In the genomic region with DNA sequence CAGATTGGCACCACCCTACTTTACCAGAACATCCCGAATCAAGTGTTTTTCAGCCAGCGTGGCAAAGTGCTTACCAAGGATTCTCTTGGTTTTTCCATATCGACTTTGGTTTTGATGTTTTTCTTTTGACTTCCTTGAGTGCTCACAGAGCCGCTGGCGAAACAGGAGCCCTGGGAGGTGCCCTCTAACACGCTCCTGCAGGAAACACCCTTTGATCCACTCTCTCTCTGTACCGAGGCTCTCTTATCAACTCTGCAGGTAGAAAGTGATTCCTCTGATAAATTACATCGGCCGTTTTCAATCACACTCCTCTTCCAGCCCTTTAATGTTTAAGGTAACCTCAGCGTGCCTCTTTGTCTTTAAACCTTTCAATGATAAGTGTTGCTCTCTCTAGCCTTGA, we compare ENCODE assay signal across 23 mouse cellular contexts.
"Had no signal": no experiment of that assay in that cellular context is flagged by ENCODE, and none has a peak within 500 bp of the region (broad histone marks: within the 10 kb centered on the region; RNA-seq: fewer than 3 reads in every experiment).

No protein-coding gene starts in this region.

- DNase-seq: forebrain, postnatal 0 days; gastrocnemius, postnatal 14 days; gastrocnemius, postnatal 36 days; heart, adult 11 months; heart, adult 2 months; heart, postnatal 14 days; heart, postnatal 36 days; kidney, adult 18-20 months; kidney, adult 8-10 months; kidney, postnatal 14 days; kidney, postnatal 36 days; liver had no signal

- H3K4me2 ChIP-seq: heart, embryonic 11.5 days; heart, embryonic 13.5 days; heart, embryonic 15.5 days; hindbrain, embryonic 13.5 days; hindbrain, embryonic 15.5 days; limb, embryonic 12.5 days; liver, embryonic 11.5 days had no signal

- H3K9ac ChIP-seq: forebrain, postnatal 0 days; heart, embryonic 13.5 days; heart, embryonic 15.5 days; hindbrain, embryonic 13.5 days; hindbrain, embryonic 15.5 days; limb, embryonic 12.5 days had no signal

- H3K9me3 ChIP-seq: heart, embryonic 13.5 days; heart, embryonic 15.5 days; hindbrain, embryonic 13.5 days; hindbrain, embryonic 15.5 days; limb, embryonic 10.5 days; limb, embryonic 12.5 days had no signal

- H3K4me3 ChIP-seq: heart, adult 2 months; heart, embryonic 13.5 days; heart, embryonic 15.5 days; hindbrain, embryonic 13.5 days; hindbrain, embryonic 15.5 days; layer of hippocampus, adult 2 months; left cerebral cortex, adult 2 months; limb, embryonic 10.5 days; limb, embryonic 12.5 days had no signal

- H3K36me3 ChIP-seq: heart, embryonic 13.5 days; heart, embryonic 15.5 days; limb, embryonic 10.5 days had no signal

- H3K27me3 ChIP-seq: heart, embryonic 13.5 days; heart, embryonic 15.5 days; hindbrain, embryonic 13.5 days; hindbrain, embryonic 15.5 days; limb, embryonic 12.5 days had no signal

- H3K27ac ChIP-seq: heart, adult 2 months; heart, embryonic 13.5 days; heart, embryonic 15.5 days; hindbrain, embryonic 13.5 days; hindbrain, embryonic 15.5 days; hindbrain, postnatal 0 days; left cerebral cortex, adult 2 months; limb, embryonic 10.5 days; limb, embryonic 12.5 days had no signal

- H3K4me1 ChIP-seq: heart, embryonic 13.5 days; heart, embryonic 15.5 days; hindbrain, embryonic 13.5 days; limb, embryonic 10.5 days; limb, embryonic 12.5 days had no signal

- ATAC-seq: forebrain, postnatal 0 days; hindbrain, postnatal 0 days had no signal
